Mouse (Mus musculus) natural killer cell, adult 2 months (primary cell): ENCODE results near the gene Folr1.

Experiments used
- DNase-seq, 2 experiments: peaks; one replicate each; pipeline ENCODE4 v3.0.0; 2022; ENCODE audit warnings: low spot score in 2 of 2

The Folr1 gene

DNA sequence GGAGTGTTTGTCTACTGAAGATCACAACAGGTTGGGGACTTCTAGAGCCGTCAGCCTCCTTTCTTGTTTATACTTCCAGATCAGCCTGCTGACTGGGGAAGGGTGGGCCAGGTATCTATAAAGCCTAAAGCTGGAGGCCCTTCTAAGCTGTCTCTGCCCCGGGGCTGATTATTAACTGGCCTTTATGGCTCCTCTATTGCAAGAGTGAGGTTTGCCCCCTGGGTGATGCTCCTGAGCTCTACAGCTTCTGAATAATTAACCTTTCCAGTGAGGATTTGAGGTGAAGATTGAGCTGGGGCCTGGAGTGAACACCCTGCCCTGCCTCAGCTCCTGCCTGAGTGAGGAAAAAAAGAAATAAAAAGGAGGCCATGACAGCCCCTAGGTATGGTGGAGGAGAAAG, at the start of gene Folr1:
Gene Folr1, minus strand, starts transcription at position 160 of the 400 bp plus-strand sequence.
- no peak for DNase-seq

DNA sequence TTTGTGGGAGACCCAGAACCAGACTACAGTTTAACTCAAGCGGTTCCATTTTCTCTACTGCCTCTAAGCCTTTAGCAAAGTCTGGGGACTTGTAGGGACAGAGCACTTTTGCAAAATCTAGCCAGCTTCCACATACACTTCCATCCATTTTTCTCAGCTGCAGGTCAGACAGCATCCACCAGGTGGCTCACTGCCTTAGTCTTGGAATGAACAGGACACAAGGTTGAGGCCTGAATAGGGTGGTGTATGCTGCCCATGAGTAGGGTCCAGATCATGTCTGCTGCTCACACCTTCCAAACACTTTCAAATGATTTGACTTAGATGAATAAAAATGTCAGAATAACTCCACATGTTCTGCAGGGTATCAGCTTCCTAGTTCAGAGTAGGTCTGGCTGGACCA, 47.5 kb upstream of the Folr1 start:
- peak in 1 of 2 experiments; percentile 55 for DNase-seq

DNA sequence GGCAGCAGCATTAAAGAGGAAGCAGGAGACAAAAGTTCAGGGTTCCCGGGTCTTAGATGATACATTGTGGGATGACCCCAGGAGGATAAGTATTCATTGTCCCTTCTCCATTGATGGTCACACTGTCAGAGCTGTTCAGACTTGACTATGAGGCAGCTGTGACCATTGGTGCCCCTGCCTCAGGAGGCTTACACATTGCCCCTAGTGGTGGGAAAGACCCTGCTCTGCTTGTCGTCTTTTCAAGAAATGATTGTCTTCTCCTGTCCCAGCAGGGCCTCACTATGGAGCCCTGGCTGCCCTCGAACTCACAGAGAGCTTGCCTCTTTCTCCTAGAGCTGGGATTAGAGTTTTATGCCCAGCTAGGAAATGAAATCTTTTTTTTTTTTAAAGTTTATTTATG, 41.4 kb upstream of the Folr1 start:
- DNase-seq, result peak in 1 of 2 experiments; percentile 22

DNA sequence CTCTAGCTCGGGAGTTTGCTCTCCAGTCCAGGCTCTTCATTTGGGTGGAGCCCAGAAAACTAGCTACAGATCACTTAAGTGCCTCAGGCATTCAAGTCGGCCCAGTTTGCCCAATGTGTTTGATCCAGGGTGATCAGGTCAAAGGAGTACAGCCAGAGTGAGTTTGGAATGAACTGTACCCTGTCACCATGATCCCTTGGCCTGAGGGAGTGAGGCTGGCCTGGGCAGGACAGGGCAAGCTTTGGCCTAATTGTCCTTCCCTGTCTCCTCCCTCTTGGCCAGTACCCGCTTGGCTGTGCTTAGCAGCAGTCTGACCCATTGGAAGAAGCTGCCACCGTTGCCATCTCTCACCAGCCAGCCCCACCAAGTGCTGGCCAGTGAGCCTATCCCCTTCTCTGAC, 39.5 kb upstream of the Folr1 start:
- no peak for DNase-seq

DNA sequence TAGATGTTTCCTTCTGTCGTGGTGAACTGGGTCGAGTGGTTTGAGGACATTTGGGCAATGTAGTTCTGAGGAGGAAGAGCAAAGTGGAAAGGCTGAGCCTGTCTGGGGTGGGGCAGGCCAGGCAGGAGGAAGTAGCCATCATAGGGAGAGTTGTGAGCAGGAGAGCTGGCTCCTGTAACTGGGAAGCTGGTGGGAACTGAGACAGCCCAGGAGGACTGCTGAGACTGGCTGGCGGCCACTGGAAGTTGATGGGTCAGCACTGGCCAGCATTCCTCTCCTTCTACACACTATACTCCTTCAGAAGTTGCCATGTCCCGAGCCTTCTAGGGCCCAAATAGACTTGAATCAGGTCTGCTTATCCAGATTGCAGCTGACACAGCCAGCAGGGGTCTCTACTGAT, 37.8 kb upstream of the Folr1 start:
- DNase-seq, result no peak

DNA sequence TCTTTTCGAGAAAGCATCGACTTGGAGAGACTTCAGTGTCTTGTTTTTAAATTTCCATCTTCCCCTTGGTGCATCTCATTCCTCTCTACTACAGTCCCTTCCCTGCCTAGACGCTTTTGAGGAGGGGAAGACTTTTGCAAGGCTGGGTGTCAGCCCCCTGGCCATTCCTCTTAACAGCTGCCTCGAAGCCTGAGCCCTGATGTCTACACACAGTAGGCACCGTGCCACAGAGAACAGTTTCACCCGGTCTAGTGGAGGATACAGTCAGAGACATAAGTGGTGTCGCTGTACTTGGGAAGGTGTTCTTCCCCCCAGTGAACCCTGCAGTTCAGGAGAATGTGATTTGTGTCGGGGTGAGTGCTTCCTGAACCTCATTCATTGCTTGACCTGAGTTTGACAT, 36.1 kb upstream of the Folr1 start:
- DNase-seq, result no peak

DNA sequence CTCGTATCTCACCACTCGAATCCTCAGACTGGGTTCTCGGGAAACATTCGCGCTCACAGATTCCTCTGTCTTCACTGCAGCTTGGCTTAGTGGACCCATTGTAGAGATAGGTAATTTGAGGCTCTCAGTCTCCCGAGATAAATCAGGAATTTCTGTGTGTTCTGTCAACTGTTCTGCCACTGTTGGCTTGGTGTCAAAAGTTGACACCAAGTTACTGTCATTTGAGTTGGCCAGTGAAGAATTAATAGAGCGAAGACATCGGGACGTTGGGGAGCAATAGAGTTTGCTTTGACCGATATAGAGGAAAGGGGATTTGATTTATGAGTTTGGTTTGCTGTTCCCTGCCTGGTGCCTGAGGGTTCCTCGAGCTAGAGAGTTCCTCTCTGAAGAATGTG, 35.7 kb upstream of the Folr1 start, which contains the start of gene Tomt:
Gene Tomt, minus strand, starts transcription at position 73 of the 395 bp plus-strand sequence.
- DNase-seq, result no peak

DNA sequence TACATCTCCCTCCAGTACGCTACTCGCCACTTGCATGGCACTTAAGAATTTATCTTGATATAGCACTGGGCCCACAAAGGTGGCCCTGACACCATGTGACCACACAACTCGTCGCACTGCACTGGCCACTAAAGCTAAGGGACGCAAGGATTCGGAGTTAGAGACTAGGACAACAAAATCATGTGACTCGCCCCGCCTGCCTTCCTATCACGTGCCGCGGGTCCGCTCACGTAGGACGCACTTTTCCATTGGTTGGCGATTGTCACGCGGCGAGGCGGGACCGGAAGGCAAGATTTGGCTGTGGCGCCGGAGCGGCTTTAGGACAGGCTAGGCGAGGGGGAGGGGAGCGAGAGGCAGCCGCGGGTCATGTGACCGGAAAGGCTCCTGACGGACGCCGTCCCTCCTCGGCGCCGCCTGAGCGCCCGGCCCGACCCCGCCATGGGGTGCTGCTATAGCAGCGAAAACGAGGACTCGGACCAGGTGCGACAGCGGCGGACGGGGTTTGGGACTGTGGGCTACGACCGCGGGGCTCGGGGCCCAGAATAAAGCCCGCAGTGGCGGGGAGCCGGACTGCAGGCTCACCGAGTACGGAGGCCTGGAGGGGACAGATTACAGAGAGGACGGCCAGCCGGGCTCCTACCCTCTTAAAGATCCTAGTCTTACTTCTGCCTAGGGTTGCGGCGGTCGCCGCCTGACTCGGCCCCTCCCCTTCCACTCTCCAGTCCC, 35.1 kb upstream of the Folr1 start, which contains the start of gene Lamtor1:
Gene Lamtor1, plus strand, starts transcription at position 344 of the 726 bp plus-strand sequence.
- DNase-seq, result peak; percentile 99 to 100

DNA sequence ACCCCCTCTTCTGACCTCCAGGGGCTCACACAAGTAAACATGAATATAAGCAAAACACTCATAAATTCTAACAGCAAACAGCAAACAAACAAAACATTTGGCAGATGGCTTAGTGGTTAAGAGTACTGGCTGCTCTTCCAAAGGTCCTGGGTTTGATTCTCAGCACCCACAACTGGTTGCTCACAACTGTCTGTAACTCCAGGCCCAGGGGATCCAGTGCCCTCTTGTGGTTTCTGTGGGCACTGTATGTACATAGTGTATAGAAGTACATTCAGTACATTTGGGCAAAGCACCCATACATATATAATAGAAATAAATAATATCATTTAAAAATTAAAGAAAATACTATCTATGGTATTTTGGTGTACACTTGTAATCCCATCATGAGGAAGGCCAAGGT, 32.3 kb upstream of the Folr1 start:
- no peak for DNase-seq

DNA sequence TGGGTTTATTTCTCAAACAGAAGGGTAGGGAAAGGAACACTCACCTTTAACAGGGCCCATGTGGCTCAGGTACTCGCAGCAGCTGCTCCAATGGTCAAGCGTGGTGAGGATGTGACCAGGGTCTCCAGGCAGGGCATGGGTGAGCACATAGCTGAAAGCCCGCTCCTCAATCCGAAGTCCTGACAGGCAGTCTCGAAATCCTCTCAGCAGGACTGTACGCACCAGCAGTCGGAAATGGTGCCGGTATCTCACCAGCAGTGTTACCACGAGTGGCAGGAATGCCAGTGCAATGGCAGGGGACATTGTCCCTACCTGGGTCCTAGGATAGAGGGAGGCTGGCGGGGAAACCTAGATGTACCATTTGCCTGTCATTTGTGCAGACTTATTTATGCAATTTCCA, 31.4 kb upstream of the Folr1 start:
- no peak for DNase-seq

DNA sequence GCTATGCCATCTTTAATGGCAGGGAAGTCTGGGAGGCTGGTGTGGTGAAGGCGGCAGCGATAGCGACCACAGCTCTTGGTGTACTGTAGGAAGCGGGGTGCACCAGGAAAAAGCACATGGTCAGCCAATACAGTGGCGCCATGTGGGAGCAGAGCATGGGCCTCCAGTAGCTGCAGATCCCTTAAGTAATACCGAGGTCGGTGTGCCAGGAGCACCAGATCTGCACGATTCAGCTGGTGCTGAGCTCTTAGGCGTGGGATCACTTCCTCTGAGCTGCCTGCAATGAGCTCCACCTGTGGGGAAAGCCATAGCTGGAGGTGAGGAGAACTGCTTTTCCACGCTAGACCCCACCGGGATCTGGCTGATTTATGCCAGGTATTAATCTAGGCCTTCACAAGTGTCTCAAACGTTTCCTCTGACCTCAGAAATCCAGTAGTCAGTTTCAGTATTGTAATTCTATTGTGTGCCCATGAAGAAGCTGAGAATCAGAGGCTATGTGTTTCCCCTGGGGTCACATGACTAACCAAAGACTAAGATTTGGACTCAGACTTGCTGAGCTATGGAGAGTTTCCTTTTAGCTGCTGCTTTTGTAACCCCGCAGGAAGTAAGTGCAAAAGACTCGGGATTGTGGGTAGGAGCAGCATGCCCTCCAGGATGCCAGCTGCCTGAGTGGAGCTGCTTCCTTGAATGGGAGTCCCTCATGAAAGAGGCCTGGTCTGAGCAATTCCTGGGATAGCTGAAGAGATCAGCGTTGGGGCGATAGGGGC, 29.9 kb upstream of the Folr1 start:
- no peak for DNase-seq

DNA sequence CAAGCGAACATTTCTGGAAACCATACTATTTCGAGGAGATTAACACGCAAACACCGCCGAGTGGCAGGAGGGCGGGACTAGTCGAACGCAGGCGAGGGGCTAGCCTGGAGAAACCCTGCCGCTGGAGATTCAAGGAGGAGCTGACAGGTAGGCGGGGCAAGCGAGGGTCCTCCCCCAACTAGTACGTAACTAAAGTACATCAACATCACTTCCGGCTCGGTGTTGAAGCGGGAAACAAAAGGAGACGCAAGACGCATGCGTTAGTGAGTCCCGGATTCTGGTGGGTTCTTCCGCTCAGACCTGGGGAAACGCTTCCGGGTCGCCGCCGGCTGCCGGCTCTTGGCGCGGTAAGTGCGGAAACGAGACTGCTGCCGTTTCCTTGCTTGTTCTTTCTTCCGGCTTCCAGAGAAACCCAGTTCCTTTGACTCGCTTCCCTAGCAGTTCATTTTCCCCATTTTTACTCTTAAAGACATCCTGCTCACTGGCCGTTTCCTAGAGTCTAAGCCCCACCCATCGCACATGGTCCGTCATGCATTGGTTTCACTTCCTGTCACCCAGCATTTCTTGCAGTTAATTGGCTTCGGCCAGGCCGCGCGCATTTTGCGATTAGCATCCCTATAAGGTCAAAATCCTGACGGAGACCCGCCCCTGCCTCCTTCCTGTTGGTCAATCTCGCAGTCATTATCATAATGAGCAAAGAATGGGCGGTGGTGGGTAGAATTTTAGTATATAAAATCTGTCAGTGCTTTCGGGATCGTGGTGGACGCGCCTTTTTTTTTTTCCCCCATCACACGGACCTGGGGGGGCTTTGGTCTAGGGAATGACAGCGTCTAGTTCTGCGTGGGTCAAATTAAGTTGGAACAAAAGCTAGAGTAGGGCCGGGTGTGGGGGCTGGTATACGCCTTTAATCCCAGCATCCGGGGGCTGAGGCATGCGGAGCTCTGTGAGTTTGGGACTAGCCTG, 25.8 kb upstream of the Folr1 start:
- DNase-seq, result peak; percentile 97

DNA sequence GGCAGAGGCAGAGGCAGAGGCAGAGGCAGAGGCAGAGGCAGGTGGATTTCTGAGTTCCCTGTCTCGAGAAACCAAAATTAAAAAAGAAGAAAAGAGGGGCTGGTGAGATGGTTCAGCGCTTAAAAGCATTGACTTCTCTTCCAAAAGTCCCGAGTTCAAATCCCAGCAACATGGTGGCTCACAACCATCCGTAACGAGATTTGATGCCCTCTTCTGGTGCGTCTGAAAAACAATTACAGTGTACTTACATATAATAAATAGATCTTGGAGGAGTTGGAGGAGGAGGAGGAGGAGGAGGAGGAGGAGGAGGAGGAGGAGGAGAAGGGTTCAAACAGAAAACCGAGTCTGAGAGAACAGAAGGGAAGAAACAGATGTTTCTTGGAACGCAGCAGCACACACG, 25.1 kb upstream of the Folr1 start:
- DNase-seq, result no peak

DNA sequence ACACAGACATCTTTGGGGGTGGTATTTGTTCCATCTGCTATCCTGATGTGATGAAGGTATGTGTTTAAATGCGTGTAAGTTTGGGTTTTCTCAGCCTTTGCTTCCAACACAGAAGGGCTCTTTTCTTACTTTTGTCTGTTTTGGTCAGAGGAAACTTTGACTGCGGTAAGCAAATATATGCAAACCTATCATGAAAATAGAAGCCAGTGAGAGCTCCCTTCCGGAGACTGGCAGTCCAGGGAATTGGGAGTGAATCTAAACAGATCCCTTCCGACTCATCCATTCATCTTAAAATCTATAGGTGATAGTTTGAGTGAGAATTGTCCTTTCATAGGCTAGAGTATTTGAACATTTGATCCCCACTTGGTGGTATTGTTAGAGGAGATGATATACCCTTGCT, 17.9 kb upstream of the Folr1 start:
- no peak for DNase-seq

DNA sequence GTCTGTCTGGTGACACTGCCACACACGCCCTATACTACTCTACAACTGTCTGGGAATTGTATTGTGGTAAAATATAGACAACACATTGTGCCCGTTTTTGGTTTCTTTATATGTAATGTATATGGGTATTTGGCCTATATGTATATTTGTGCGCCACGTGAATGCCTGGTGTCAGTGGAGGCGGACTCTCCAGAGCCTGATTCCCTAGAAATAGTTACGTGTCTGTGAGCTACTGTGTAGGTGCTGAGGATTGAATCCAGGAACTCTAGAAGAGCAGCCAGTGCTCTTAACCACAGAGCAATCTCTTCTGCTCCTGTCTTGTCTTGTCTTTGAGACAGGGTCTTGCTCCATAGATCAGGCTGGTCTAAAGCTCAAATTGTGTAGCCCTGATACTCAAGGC, 15.7 kb upstream of the Folr1 start:
- no peak for DNase-seq

DNA sequence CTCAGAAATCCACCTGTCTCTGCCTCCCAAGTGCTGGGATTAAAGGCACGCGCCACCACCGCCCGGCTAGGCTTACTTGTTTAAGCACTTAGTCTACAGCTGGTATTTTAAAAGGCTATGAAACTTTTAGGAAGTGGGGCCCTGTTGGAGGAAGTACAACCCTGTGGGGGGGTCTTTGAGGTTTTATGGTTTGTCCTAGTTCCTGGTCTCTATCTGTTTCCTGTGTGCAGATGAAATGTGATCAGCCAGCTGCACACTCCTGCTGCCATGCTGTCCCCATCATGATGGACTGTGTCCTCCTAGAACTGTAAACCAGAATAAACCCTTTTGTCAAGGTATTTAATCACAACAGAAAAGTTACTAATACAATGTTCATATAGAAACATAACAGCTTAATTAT, 13.6 kb upstream of the Folr1 start:
- no peak for DNase-seq

DNA sequence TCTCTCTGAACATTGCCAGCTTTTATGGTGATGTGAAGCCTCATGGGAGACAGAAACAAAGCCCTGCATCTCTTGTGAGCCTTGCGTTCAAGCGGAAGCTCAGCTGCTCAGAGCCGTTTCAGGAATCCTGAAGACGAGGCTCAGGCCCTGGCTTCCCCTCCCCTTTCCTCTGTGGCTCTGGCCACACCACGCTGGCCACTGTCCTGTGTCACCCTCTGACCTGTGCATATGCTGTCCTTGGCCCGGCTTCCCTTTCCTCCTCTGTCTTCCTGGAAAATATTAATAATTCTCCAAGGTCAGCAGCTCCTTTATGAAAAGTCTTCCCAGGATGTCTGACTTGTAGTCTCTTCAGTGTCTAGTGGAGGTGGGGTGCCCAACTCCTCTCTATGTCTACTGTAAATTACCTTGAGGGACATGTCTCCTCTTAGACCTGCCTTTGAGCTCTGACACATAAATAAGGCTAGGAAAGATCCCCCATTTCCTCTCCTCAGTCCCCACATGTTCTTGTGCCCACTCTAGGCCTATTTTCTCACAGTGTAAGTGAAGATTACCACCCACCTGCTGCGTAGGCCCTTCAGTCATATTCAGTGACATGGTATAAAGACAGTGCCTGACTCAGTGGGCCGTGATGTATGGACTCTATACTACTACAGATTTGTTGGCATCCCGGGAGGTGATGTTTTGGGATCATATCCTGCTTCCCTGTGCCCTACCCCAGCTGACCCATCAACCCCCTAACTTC, 12.0 kb upstream of the Folr1 start:
- DNase-seq, result no peak

DNA sequence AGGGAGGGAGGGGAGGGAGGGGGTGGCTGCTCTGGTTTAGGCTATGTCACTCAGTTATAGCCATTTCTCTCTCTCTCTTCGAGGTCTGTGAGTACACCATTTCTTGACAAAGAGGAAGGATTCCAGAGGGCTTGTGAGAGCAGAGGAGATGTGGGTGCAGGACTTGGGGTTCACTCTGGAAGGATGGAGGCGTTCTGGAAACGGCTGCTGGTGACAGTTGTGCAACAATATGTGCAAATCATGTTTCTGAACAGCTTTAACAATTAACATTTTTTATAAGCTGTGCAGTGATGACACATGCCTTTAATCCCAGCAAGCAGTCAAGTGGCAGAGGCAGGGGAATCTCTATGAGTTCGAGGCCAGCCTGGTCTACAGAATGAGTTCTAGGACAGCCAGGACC, 10.3 kb upstream of the Folr1 start:
- DNase-seq, result no peak

DNA sequence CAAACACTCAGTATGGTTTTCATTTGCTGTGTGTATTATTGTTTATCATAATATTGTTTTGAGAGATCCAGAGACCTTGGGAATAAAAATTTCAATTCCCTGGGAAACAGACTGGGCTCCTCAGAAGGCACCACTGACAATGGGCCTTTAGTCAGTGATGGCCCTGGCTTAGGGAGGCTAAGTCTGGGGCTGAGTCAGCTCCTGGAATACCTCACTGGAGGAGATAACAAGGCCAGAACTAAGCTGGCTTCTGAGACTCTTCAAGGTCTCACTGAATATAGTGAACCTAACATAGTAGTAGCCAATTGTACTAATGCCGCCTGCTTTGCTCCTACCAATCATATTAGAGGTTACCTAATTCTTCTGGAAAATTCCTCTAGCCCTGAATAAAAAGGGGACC, 5.4 kb upstream of the Folr1 start:
- no peak for DNase-seq

DNA sequence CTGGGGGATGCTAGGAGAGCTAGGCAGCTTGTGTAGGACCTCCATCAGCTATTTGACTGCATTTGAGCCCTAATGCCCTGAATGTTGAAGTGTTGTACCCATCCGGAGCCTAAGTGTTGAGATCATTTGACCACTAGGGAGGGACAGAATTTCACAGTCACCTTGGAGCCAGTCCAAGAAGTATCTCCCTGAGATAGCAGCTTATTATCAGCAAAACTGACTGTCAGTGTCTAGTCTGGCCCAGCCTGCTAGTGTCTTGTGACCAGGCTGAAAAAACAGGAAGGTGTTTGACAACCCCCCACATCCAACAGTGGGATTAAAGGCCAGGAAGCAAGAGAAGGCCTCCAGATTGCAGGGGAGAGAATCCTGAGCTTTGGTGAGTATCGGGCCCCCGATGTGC, 708 bp upstream of the Folr1 start:
- no peak for DNase-seq

DNA sequence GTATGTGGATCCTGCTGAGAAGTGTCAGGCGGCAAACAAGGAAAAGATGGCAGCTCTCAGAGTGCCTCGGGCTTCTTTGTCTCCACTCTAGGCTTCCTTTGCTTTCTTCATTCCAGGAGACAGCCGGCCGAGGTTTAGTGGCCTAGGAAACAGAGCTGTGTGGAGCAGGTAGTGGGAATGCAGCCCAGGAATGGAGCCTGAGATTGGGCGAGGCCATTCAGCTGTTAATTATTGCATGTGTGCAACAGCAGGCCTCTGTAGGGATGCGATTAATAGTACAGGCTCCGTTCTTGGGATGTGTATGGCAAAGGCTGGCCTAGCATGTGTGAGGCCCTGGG, 1.5 kb downstream of the Folr1 start:
- no peak for DNase-seq
